Mouse (Mus musculus) hindbrain, embryonic 13.5 days (tissue): ENCODE measurements around the gene Gm20388. TPM values are rescaled to one million over a fixed set of nuclear protein-coding genes. Genes with fewer than 3 reads are reported as not detected.

ENCODE experiments used
- ATAC-seq: fragments of 200-750 bp; cut with Nextera tagmentation; 2 replicates; pipeline ENCODE4 v1.8.0; 2017; ENCODE audit warnings: moderate TSS enrichment; ENCODE audit not compliant: low FRiP score
- H3K27ac ChIP-seq: fragments of 300-500 bp; sonication (generic); 2 replicates; pipeline ENCODE4 v1.5.1; 2015; ENCODE audit warnings: inconsistent platforms, mild to moderate bottlenecking, moderate library complexity
- H3K27me3 ChIP-seq: fragments of 300-500 bp; sonication (generic); 2 replicates; pipeline ENCODE4 v1.6.1; 2015; ENCODE audit warnings: mild to moderate bottlenecking, inconsistent platforms
- H3K36me3 ChIP-seq: fragments of 300-500 bp; sonication (generic); 2 replicates; pipeline ENCODE4 v1.6.1; 2015; ENCODE audit warnings: mild to moderate bottlenecking, inconsistent platforms
- H3K4me1 ChIP-seq: fragments of 300-500 bp; sonication (generic); replicated peaks from 2 replicates; pipeline ENCODE4 v1.6.1; 2015; ENCODE audit warnings: inconsistent platforms
- H3K4me2 ChIP-seq: fragments of 300-500 bp; sonication (generic); 2 replicates; pipeline ENCODE4 v1.6.1; 2015; ENCODE audit warnings: inconsistent platforms, mild to moderate bottlenecking, moderate library complexity
- H3K4me3 ChIP-seq: fragments of 300-500 bp; sonication (generic); 2 replicates; pipeline ENCODE4 v1.5.1; 2015; ENCODE audit warnings: mild to moderate bottlenecking, inconsistent platforms
- H3K9ac ChIP-seq: fragments of 300-500 bp; sonication (generic); 2 replicates; pipeline ENCODE4 v1.6.1; 2015; ENCODE audit warnings: mild to moderate bottlenecking, inconsistent platforms
- H3K9me3 ChIP-seq: fragments of 300-500 bp; sonication (generic); 2 replicates; pipeline ENCODE4 v1.6.1; 2016; ENCODE audit warnings: inconsistent platforms
- WGBS: fragments of 180-500 bp; shearing (Covaris S2); methylation state at CpG from one replicate; pipeline ENCODE4 v1.1.7; 2015; 5-methylcytosine and 5-hydroxymethylcytosine counted together
- polyA plus RNA-seq: library from polyadenylated mRNA; unstranded; fragments of >200 nt; fragmentation: Nextera tagmentation; extraction: Ambion mirVana; gene quantifications from 2 replicates; pipeline ENCODE4 v1.2.1, GENCODE M21; 2015

The Gm20388 gene
- polyA plus RNA-seq, 1 experiment from 2014 or later = 1.9 TPM

DNA sequence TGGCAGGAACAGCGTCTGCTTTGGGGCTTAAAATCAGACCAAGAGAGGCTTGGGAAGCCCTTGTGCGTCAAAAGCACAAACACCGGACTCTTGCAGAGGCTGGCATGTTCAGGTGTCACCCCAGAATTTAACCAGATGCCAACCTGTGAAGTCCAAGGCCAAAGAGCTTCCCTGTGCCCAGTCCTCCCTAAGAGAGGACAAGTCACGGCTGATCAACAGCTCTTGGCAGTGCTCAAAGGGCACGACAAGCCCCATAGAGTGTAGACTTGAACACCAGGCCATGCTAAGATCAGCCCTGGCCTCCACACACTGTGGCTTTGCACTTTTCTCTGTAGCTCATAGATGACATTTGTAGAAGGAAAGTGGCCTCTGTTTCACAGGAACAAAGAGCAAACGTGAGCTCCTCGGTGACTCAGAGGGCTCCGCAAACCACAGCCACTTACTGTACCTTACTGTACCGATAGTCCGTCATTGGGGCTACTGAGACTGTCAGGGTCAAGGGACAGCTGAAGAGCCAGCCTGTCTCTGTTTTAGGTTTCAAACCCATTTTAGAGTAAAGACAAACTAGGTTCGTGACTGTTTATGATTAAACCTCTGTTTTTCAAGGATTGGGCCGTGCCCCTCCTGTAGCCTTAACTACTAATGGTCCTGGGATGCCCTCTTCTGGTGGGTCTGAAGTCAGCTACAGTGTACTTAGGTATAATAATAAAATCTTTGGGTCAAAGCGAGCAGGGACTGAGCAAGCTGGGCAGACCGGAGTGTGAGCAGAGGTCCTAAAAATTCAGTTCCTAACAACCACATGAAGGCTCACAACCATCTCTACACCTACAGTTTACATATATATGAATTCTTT, 2022.3 kb downstream of the Gm20388 start:
- H3K27ac ChIP-seq = no peak overlapping the region
- no peaks in the 10 kb centered on the region for H3K36me3 ChIP-seq
- H3K27me3 ChIP-seq = no peaks in the 10 kb centered on the region
- 83% methylated on average over 14 of the region's 14 CpGs for WGBS
- no peak for ATAC-seq
- H3K4me1 ChIP-seq = peaks cover 40% of the 10 kb centered on the region
- no peaks in the 10 kb centered on the region for H3K9me3 ChIP-seq
- no peak overlapping the region for H3K4me3 ChIP-seq
- H3K4me2 ChIP-seq = no peak overlapping the region
- peak overlapping the region; percentile 8; the same call in 1 of the 2 replicates for H3K9ac ChIP-seq

GRCm38 (mm10) chr8:121934506-121934905, 2023.9 kb downstream of the Gm20388 start:
- 34% methylated on average over 4 of the region's 4 CpGs for WGBS
- Histone ChIP-seq H3K4me1 (peaks cover 40% of the 10 kb centered on the region), H3K27me3 (no peaks in the 10 kb centered on the region), H3K9ac (no peak overlapping the region), H3K4me2 (no peak overlapping the region), H3K36me3 (no peaks in the 10 kb centered on the region), H3K9me3 (no peaks in the 10 kb centered on the region), H3K27ac (peak overlapping the region; percentile 90), H3K4me3 (no peak overlapping the region)
- 0 out of 2 replicates have a peak, but pooled peaks have one; percentile 9 for ATAC-seq

- ATAC-seq = peak; percentile 49
- Histone ChIP-seq H3K9ac (0 out of 2 replicates have a peak overlapping the region, but pooled peaks have one; percentile 56), H3K9me3 (no peaks in the 10 kb centered on the region), H3K27ac (peak overlapping the region; percentile 90), H3K4me1 (peaks cover 40% of the 10 kb centered on the region), H3K36me3 (no peaks in the 10 kb centered on the region), H3K27me3 (no peaks in the 10 kb centered on the region), H3K4me3 (no peak overlapping the region), H3K4me2 (peak overlapping the region; percentile 25)
Observed at GRCm38 (mm10) chr8:121934923-121935322, 2024.3 kb downstream of the Gm20388 start.

DNA sequence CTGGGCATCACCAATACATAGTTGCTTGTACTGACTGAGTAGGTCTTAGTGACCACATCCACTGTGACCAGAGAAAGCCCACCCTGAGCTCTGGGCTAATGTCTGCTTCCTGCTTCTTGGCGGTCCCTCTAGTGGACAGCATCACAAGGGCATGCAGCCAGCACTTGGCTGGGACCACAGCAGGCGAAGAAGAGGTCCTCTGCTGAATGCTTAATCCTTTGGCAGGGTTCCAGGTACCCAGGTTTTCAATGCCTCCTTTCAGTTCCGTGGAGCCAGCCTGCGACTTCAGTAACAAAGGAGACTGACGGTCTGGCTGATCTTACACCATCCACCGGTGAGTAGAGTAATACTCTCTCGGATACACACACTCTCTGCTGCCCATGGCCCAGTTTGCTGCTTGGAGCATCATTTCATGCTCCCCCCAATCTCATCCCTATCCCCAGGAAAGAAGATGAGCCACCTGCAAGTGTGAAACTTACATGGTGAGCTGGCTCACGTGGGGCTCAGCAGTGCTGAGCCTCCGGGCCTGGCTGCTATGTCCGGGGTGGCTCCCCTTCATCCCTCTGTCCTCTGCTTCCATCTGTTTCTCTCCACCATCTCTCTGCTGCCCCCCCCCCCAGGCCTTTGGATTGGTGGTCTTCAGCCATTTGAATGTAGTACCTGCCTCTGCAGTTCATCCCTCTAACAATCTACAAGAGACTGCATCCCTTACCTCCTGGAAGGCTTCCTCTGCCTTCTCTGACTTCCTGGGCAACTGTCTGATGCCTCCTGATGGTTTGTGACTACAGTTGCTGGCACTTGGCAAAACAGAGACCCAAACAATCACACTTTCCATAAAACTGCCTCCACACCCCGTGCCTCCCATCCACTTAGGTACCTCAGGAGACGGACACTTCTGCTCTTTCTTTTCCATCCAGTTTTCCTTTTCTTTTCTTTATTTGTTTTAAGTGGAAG, 2025.0 kb downstream of the Gm20388 start:
- Histone ChIP-seq H3K27me3 (no peaks in the 10 kb centered on the region), H3K4me3 (no peak overlapping the region), H3K9me3 (no peaks in the 10 kb centered on the region), H3K27ac (peak overlapping the region; percentile 90), H3K9ac (peak overlapping the region; percentile 56; the same call in 1 of the 2 replicates), H3K36me3 (no peaks in the 10 kb centered on the region), H3K4me2 (peak overlapping the region; percentile 25), H3K4me1 (peaks cover 40% of the 10 kb centered on the region)
- ATAC-seq = peak; percentile 88
- WGBS = 36% methylated on average over 12 of the region's 12 CpGs

GRCm38 (mm10) chr8:121936391-121936790, 2025.8 kb downstream of the Gm20388 start:
- H3K4me2 ChIP-seq = no peak overlapping the region
- H3K36me3 ChIP-seq = no peaks in the 10 kb centered on the region
- peak overlapping the region; percentile 43; the same call in 1 of the 2 replicates for H3K9ac ChIP-seq
- no peak overlapping the region for H3K4me3 ChIP-seq
- H3K27me3 ChIP-seq = no peaks in the 10 kb centered on the region
- H3K9me3 ChIP-seq = no peaks in the 10 kb centered on the region
- no peak for ATAC-seq
- H3K27ac ChIP-seq = peak overlapping the region; percentile 90; the same call in 1 of the 2 replicates
- H3K4me1 ChIP-seq = peaks cover 40% of the 10 kb centered on the region
- 66% methylated on average over 14 of the region's 14 CpGs for WGBS

DNA sequence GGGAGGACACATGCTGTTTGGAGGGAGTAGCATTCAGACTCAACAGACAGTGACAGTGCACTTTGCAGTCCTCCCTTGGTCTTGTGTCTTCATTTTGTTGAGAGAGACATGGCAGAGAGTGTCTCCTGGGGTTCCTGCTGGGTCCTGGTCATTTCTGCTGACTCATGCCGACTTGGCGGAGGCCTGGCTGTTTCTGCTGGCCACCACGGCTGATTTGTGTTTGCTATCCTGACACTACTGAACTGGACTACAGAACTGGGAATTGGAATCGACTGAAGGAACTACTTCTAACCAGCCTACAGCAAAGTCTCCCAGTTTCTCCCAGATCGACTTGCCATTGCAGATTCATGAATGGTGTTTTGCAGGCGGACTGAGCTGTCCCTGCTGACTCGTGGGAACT, 2028.1 kb downstream of the Gm20388 start:
- Histone ChIP-seq H3K27ac (no peak overlapping the region), H3K4me2 (no peak overlapping the region), H3K9me3 (no peaks in the 10 kb centered on the region), H3K4me3 (no peak overlapping the region), H3K27me3 (no peaks in the 10 kb centered on the region), H3K4me1 (peaks cover 32% of the 10 kb centered on the region), H3K9ac (no peak overlapping the region), H3K36me3 (no peaks in the 10 kb centered on the region)
- WGBS = 90% methylated on average over 7 of the region's 7 CpGs
- no peak for ATAC-seq

DNA sequence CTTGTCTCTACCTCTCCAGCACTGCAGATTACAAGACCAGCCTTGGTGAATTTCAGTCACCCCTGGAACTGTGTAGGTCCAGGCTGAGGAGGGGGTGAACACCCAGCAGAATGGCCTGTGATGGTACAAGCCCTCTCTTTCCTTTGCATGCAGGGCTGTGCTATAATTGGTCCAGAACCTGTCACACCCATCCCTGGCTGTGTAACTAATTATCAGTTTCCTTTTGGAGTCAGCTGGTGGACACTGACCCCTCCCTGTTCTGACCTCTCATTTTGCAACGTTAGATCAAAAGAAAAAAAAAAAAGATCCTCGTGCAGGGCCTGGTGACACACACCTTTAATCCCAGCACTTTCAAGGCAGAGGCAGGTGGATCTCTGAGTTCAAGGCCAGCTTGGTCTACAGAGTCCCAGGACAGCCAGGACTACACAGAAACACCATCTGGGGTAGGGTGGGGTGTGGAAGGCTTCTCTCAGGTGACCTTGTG, 2032.5 kb downstream of the Gm20388 start:
- WGBS = 61% methylated on average over 2 of the region's 2 CpGs

DNA sequence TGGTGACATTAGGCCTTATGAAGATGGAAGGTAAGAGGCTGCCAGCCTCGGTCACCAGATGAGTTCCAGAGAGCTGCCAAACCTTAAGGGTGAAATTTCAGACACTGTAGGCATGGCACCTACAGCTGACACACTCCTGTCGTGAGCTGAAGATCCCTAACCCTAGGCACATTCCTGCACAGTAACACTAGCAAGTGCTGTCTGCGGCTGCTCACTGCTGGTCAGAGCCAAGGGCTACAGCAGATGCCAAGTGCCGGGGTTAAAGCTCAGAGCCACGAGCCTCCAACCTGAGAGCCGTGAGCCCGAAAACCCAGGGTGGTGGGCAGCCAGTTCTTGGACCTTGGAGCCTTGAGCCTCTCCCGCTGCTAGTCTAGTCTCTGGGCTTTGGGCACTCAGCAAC, 2033.1 kb downstream of the Gm20388 start:
- no peak overlapping the region for H3K4me2 ChIP-seq
- no peak for ATAC-seq
- WGBS = 83% methylated on average over 8 of the region's 8 CpGs
- no peaks in the 10 kb centered on the region for H3K36me3 ChIP-seq
- no peak overlapping the region for H3K27ac ChIP-seq
- H3K9ac ChIP-seq = no peak overlapping the region
- H3K9me3 ChIP-seq = no peaks in the 10 kb centered on the region
- no peaks in the 10 kb centered on the region for H3K27me3 ChIP-seq
- no peak overlapping the region for H3K4me3 ChIP-seq
- peaks cover 20% of the 10 kb centered on the region for H3K4me1 ChIP-seq

More for the DNA sequence above, 2032.5 kb downstream of the Gm20388 start:
- Histone ChIP-seq H3K4me1 (peaks cover 14% of the 10 kb centered on the region), H3K27me3 (no peaks in the 10 kb centered on the region), H3K36me3 (no peaks in the 10 kb centered on the region), H3K27ac (no peak overlapping the region), H3K9ac (no peak overlapping the region), H3K9me3 (no peaks in the 10 kb centered on the region), H3K4me3 (no peak overlapping the region), H3K4me2 (no peak overlapping the region)
- no peak for ATAC-seq

GRCm38 (mm10) chr8:121944831-121945230, 2034.2 kb downstream of the Gm20388 start, which contains the start of gene Car5a:
Gene Car5a, minus strand, starts transcription at chr8:121944904.
- H3K4me3 ChIP-seq = no peak within 1 kb of the TSS
- H3K27ac ChIP-seq = no peak within 1 kb of the TSS
- no peak for ATAC-seq
- H3K27me3 ChIP-seq = no peaks in the 10 kb centered on the region
- no peak within 1 kb of the TSS for H3K9ac ChIP-seq
- H3K4me1 ChIP-seq = peaks cover 26% of the 10 kb centered on the region
- no peak within 1 kb of the TSS for H3K4me2 ChIP-seq
- H3K36me3 ChIP-seq = no peaks in the 10 kb centered on the region
- H3K9me3 ChIP-seq = no peaks in the 10 kb centered on the region

- H3K4me2 ChIP-seq = no peak overlapping the region
- H3K36me3 ChIP-seq = no peaks in the 10 kb centered on the region
- 85% methylated on average over 7 of the region's 7 CpGs for WGBS
- ATAC-seq = no peak
- peaks cover 28% of the 10 kb centered on the region for H3K4me1 ChIP-seq
- no peaks in the 10 kb centered on the region for H3K27me3 ChIP-seq
- H3K27ac ChIP-seq = no peak overlapping the region
- no peak overlapping the region for H3K4me3 ChIP-seq
- H3K9me3 ChIP-seq = no peaks in the 10 kb centered on the region
- H3K9ac ChIP-seq = no peak overlapping the region
Observed at GRCm38 (mm10) chr8:121946351-121946750, 2035.7 kb downstream of the Gm20388 start.

GRCm38 (mm10) chr8:121947047-121947752, 2036.6 kb downstream of the Gm20388 start:
- Histone ChIP-seq H3K4me2 (peak overlapping the region; percentile 64), H3K27ac (peak overlapping the region; percentile 78), H3K27me3 (no peaks in the 10 kb centered on the region), H3K9me3 (no peaks in the 10 kb centered on the region), H3K4me1 (peaks cover 36% of the 10 kb centered on the region), H3K4me3 (peak overlapping the region; percentile 36), H3K9ac (0 out of 2 replicates have a peak overlapping the region, but pooled peaks have one; percentile 24), H3K36me3 (no peaks in the 10 kb centered on the region)
- no peak for ATAC-seq
- 26% methylated on average over 19 of the region's 19 CpGs for WGBS
